Mouse (Mus musculus): ENCODE data around the gene Ifi214.
"Not testable (repeated sequence)": the region's sequence is repeated elsewhere in the genome, so short reads cannot be mapped to it uniquely, and the experiment has no call there.

The Ifi214 gene

DNA sequence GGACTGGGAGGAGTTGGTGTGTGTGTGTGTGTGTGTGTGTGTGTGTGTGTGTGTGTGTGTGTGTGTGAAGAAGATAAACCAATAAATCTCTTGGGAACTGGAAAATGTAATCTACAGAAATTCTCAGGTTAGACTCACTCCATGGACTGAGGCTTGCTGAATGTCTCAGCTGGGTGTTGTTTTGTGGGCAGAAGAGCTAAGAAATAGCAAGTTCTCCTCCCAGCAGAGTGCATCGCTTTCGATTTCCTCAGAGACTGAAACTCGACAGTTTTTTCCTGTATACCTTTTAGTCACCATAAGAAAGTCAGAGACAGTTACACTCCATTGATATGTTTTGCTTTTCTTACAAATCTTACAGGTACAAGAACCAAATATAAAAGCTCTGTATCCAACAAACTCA is at the start of gene Ifi214:
TSS of gene Ifi214 (minus strand) at position 167 of the 400 bp plus-strand sequence.
- DNase-seq: peak in 1 of 2 experiments; percentile 38

DNA sequence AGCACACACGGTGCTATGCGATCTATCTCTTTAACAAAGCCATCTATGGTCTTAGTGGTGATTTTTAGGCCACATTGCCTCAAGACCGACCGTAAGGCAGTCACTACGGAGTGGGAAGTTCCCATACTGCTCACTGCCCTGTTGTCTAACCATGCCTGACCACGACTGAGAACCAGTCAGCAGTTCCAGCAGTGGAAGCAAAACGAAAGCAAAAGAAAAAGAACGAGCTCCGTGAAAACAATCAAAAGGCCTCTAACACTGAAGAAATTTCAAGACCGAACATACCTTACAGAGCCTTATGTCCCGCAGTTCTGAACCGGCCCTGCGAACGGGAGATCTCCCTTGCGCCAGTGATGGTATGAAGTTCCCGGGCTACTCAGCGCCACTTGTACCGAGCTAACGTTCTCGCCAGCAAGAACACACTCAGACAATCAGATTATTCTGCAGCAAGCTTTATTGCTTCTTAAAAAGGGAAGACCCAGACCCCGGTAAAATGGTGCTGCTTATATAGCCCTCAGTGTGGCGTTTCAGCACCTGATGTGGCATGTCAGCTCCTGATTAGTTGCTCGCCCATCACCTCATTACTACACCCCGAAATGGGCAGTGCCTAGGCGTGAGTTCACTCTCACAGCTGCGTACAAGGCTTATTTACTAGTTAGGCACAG is 44.3 kb upstream of the Ifi214 start:
- DNase-seq: no peak

DNA sequence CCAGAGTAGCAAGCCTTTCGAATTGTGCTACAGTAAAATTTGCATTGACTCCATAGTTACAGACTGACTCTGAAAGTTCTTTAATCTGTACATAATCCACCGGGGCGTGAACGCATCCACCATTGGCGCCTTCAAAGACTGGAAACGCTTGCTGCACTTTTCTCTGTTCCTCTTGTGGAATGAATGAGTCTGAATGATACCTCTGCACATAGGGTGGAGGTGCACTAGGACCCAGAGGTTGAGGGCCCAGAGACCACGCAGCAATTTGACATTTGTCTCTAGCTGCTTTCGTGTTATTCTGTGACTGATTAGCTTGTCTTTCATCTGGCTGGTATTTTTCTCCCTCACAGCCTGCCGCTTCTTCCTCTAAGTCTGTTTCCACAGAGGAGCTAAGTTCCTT is 43.3 kb upstream of the Ifi214 start:
- DNase-seq: no peak

DNA sequence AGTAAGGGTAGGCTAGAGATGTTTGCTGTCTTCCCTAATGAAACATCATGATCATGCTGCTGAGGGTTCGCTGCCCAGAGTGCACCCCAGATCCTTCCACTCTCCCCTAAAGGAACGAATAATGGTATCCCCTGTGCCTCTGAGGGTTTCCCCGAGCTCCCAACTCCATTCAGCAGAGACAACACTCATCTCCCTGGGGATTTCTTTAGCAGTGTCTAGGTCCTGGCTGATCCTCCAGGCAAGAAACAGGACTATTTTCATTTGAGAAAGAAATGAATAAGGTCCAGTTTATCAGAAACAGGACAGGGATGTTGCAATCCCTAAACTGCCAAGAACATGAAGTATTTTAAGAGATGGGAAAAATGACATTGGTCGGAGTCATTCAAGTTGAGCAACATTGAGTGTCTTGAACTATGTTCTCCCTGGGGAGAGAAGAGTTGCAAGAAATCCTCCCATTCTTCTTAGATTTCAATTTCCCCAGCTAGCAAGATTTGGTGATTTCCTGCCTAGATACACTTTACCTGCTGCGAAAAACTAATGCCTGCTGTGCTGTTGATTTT is 14.8 kb upstream of the Ifi214 start:
- not testable (repeated sequence) for DNase-seq

DNA sequence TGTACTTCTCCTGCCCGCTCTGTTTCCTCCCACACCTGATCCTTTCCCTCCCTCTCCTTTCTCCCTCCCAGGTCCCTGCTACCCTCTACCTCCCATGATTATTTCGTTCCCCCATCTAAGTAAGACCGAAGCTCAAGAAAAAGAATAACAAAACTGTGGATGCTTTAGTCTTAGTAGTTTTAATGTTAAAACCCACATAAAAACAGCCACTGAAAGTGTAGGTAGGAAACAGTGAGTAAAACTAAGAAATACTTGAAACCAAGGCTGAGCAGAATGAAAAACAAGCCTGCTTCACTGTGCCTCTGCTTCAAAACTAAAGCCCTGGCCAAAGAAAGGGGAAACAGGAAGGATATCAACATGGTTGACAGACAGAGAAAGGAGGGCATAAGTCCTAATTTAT is 13.0 kb upstream of the Ifi214 start:
- DNase-seq: not testable (repeated sequence)

DNA sequence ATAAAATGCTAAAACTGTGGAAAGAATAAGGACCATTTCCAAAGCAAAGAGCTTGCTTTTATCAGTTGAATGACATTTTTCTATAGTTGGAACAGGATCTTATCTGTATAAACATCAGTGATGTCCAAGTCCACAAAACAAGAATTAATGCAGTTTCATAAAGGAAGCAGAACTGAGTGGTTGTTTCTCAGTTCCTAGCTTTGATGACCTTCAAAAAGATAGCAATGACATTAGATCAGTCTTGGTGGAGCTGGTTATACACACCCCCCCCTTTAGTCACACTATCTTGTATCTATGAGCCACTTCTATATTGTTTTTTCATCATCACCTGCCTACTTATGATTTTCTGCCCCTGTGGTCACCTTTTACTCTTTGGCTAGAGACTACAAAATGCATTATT is 14.3 kb downstream of the Ifi214 start:
- no peak for DNase-seq

DNA sequence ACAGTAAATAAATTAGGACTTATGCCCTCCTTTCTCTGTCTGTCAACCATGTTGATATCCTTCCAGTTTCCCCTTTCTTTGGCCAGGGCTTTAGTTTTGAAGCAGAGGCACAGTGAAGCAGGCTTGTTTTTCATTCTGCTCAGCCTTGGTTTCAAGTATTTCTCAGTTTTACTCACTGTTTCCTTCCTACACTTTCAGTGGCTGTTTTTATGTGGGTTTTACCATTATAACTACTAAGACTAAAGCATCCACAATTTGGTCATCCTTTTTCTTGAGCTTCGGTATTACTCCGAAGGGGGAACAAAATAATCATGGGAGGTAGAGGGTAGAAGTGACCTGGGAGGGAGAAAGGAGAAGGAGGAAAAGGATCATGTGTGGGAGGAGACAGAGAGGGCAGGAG is 25.2 kb downstream of the Ifi214 start:
- DNase-seq: not testable (repeated sequence)

DNA sequence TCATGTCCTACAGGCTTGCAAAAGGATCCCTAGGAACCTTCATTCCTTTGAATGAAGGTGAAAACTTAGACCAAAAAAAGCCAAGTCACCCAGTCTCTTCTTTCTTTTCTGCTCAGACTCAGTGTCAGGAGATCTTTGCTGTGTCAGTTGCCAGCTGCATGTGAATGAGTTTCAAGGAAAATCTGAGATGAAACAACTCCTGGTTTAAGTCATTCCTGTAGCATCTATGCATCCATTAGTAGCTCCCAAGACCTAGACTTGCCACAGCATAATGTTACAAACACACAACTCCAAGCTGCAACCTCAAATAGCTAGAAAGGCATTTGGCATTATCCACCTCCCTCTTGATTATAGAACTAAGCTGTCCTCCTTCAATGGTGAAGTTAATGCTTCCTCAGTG is 44.3 kb downstream of the Ifi214 start:
- DNase-seq: not testable (repeated sequence)

DNA sequence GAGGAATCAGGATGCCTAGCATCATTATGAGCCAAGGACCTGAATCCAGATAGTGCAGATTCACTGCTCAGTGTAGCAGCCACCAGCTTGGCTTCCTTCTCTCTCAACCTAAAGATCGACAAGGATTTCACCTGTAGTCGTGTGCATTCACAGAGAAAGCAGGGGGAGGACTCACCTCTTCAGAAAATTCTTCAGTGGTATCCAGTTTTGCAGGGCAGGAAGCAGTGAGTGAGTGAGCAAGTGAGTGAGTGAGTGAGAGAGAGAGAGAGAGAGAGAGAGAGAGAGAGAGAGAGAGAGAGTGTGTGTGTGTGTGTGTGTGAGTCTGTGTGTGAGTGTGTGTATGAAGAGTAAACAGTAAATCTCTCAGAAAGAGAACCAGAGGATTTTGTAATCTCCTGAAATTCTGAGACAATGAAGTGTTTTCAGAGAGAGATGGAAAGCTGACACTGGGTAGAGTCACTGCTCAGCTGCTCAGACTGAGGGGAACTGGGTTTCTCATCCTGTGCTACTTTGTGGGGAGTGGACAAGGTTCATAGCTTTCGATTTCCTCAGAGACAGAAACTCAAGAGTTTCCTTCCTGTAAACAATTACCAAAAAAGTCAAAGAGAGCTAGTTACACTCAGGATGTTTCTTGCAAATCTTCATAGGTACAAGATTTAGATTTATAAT is 44.8 kb downstream of the Ifi214 start, which contains the start of gene Ifi206:
TSS of gene Ifi206 (minus strand) at position 230 of the 669 bp plus-strand sequence.
- peak; percentile 40 to 44 for DNase-seq

DNA sequence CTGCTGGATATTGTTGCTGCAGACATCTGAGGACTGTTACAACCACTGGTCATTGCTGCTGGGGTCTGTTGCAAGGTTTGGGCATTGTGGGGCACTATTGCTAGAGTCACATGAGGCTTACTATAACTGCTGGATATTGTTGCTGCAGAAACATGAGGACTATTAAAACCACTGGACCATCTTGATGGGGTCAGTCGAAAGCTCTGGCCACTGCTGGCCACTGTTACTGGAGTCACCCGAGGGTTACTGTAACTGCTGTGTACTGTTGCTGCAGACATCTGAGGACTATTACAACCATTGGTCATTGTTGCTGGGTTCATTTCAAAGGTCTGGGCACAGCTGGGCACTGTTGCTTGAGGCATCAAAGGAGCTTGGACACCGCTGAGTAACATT is 54.6 kb downstream of the Ifi214 start:
- DNase-seq: not testable (repeated sequence)

DNA sequence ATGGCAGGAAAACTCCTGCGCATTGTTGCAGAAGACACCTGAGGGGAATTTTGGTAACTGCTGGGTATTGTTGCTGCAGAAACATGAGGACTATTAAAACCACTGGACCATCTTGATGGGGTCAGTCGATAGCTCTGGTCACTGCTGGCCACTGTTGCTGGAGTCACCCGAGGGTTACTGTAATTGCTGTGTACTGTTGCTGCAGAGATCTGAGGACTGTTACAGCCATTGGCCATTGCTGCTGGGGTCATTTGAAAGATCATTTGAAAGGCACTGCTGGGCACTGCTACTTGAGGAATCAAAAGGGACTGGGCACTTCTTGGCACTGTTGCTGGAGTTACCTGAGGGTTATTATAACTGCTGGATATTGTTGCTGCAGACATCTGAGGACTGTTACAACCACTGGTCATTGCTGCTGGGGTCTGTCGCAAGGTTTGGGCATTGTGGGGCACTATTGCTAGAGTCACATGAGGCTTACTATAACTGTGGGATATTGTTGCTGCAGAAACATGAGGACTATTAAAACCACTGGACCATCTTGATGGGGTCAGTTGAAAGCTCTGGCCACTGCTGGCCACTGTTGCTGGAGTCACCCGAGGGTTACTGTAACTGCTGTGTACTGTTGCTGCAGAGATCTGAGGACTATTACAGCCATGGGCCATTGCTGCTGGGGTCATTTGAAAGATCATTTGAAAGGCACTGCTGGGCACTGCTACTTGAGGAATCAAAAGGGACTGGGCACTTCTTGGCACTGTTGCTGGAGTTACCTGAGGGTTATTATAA is 55.2 kb downstream of the Ifi214 start:
- DNase-seq: not testable (repeated sequence)

Measured in B cell, adult 2 months (primary cell).